Mouse (Mus musculus): ENCODE measurements around the gene Pigl.
"Not testable (repeated sequence)": the region's sequence is repeated elsewhere in the genome, so short reads cannot be mapped to it uniquely, and the experiment has no call there.

DNA sequence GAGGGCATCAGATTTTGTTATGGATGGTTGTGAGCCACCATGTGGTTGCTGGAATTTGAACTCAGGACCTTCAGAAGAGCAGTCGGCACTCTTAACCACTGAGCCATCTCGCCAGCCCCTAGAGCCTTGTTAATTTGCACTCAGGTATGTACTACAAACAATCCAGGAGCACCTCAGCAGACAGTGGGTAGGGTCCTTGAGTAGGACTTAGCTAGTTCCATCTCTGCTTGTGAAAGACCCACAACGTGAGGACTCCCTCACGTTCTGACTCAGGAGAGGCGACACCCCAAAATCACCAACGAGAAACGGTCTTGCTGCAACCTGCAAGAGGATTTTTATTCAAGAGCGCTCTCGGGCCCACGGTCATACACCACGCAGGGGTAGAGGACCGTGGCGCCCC is 50.1 kb downstream of the Pigl start:
- TF ChIP-seq CTCF (IDR thresholded peaks at IDR 0.05; ENCODE audit: low read depth); EP300 (optimal IDR thresholded peaks at IDR 0.05): not testable (repeated sequence)
